Mouse (Mus musculus) spleen, adult 2 months (tissue): ENCODE results near the gene Serf2. TPM values are rescaled to one million over a fixed set of nuclear protein-coding genes. Genes with fewer than 3 reads are reported as not detected.

Experiments used
- DNase-seq, 2 experiments: peaks; one replicate each; pipeline versions ENCODE4 v3.0.0 to v3.0.0-alpha.2; 2012 to 2021; ENCODE audit warnings: low spot score in 2 of 2, low read depth in 1 of 2
- H3K27ac ChIP-seq: fragments of 200-500 bp; 2 replicates; pipeline ENCODE4 v1.5.1; 2012; ENCODE audit warnings: low read length, inconsistent platforms; ENCODE audit not compliant: insufficient read depth
- H3K27me3 ChIP-seq: fragments of 200-500 bp; 2 replicates; pipeline ENCODE4 v1.6.1; 2012; ENCODE audit warnings: mild to moderate bottlenecking, moderate library complexity, low read length, inconsistent platforms; ENCODE audit not compliant: control insufficient read depth, insufficient read depth
- H3K36me3 ChIP-seq: fragments of 200-500 bp; 2 replicates; pipeline ENCODE4 v1.6.1; 2012; ENCODE audit warnings: mild to moderate bottlenecking, low read length, inconsistent platforms; ENCODE audit not compliant: control insufficient read depth, insufficient read depth
- H3K4me1 ChIP-seq: fragments of 200-500 bp; 2 replicates; pipeline ENCODE4 v1.6.1; 2011; ENCODE audit warnings: inconsistent platforms; ENCODE audit not compliant: control insufficient read depth, insufficient read depth, insufficient read length
- H3K4me3 ChIP-seq: fragments of 200-500 bp; 2 replicates; pipeline ENCODE4 v1.5.1; 2011; ENCODE audit warnings: mild to moderate bottlenecking, inconsistent platforms; ENCODE audit not compliant: insufficient read depth, insufficient read length; ENCODE audit errors: extremely low read depth
- CTCF ChIP-seq: fragments of 200-500 bp; IDR thresholded peaks from 2 replicates; pipeline ENCODE4 v1.5.1; 2011; ENCODE audit warnings: mild to moderate bottlenecking, inconsistent platforms; ENCODE audit not compliant: insufficient read depth, insufficient read length, insufficient replicate concordance; ENCODE audit errors: extremely low read depth
- POLR2A ChIP-seq: fragments of 200-500 bp; IDR thresholded peaks from 2 replicates; pipeline ENCODE4 v1.6.1; 2011; ENCODE audit warnings: low read depth, low read length, inconsistent platforms
- WGBS: fragments of 180-500 bp; shearing (Covaris S2); methylation state at CpG from one replicate; pipeline ENCODE4 v1.1.7; 2018; 5-methylcytosine and 5-hydroxymethylcytosine counted together
- polyA plus RNA-seq: library from polyadenylated mRNA; depleted of rRNA; stranded (reverse); fragments of >200 nt; gene quantifications from 2 replicates; pipeline ENCODE4 v1.2.3, GENCODE M21; 2012

The Serf2 gene
- polyA plus RNA-seq, 1 experiment: 206 TPM

GRCm38 (mm10) chr2:121446506-121446905 is 2.5 kb upstream of the Serf2 start:
- Histone ChIP-seq H3K36me3 (peaks cover 5% of the 10 kb centered on the region), H3K4me3 (no peak overlapping the region), H3K27ac (no peak overlapping the region), H3K4me1 (peaks cover 11% of the 10 kb centered on the region), H3K27me3 (no peaks in the 10 kb centered on the region)
- no peak for DNase-seq
- TF ChIP-seq POLR2A (no peak), CTCF (no peak)
- 87% methylated on average over 4 of the region's 4 CpGs for WGBS

GRCm38 (mm10) chr2:121447006-121447405 is 2.0 kb upstream of the Serf2 start:
- 60% methylated on average over 3 of the region's 3 CpGs for WGBS
- H3K4me3 ChIP-seq: no peak overlapping the region
- no peak for DNase-seq
- no peak overlapping the region for H3K27ac ChIP-seq
- H3K27me3 ChIP-seq: no peaks in the 10 kb centered on the region
- TF ChIP-seq CTCF: no peak
- TF ChIP-seq POLR2A: no peak
- peaks cover 5% of the 10 kb centered on the region for H3K36me3 ChIP-seq
- peaks cover 11% of the 10 kb centered on the region for H3K4me1 ChIP-seq

- Histone ChIP-seq H3K27ac (peak overlapping the region; percentile 86; the same call in 1 of the 2 replicates), H3K36me3 (peaks cover 9% of the 10 kb centered on the region), H3K4me3 (peak overlapping the region; percentile 65; the same call in 1 of the 2 replicates), H3K4me1 (peaks cover 6% of the 10 kb centered on the region), H3K27me3 (no peaks in the 10 kb centered on the region)
- WGBS: 11% methylated on average over 9 of the region's 9 CpGs
- peak; percentile 11 to 37 for DNase-seq
- no peak for TF ChIP-seq CTCF
- TF ChIP-seq POLR2A: no peak
Observed at GRCm38 (mm10) chr2:121448136-121448535, 859 bp upstream of the Serf2 start.

GRCm38 (mm10) chr2:121449545-121450011 is 583 bp downstream of the Serf2 start:
- TF ChIP-seq POLR2A (no peak), CTCF (no peak)
- no peak for DNase-seq
- Histone ChIP-seq H3K4me1 (peaks cover 6% of the 10 kb centered on the region), H3K4me3 (peak overlapping the region; percentile 96), H3K27me3 (no peaks in the 10 kb centered on the region), H3K36me3 (peaks cover 10% of the 10 kb centered on the region), H3K27ac (peak overlapping the region; percentile 95)
- under 1% methylated on average over 54 of the region's 54 CpGs for WGBS

- peak overlapping the region; percentile 96 for H3K4me3 ChIP-seq
- peak in 1 of 2 experiments; percentile 18 for DNase-seq
- no peak for TF ChIP-seq POLR2A
- TF ChIP-seq CTCF: no peak
- H3K4me1 ChIP-seq: peaks cover 6% of the 10 kb centered on the region
- WGBS: under 1% methylated on average over 7 of the region's 7 CpGs
- H3K27ac ChIP-seq: peak overlapping the region; percentile 95
- no peaks in the 10 kb centered on the region for H3K27me3 ChIP-seq
- peaks cover 10% of the 10 kb centered on the region for H3K36me3 ChIP-seq
Observed at GRCm38 (mm10) chr2:121450093-121450492, 1.1 kb downstream of the Serf2 start.

- DNase-seq: no peak
- H3K36me3 ChIP-seq: peaks cover 10% of the 10 kb centered on the region
- H3K4me1 ChIP-seq: peaks cover 11% of the 10 kb centered on the region
- H3K4me3 ChIP-seq: no peak overlapping the region
- 86% methylated on average over 4 of the region's 4 CpGs for WGBS
- no peak for TF ChIP-seq POLR2A
- TF ChIP-seq CTCF: no peak
- H3K27me3 ChIP-seq: no peaks in the 10 kb centered on the region
- no peak overlapping the region for H3K27ac ChIP-seq
Observed at GRCm38 (mm10) chr2:121452361-121452760, 3.4 kb downstream of the Serf2 start.

GRCm38 (mm10) chr2:121452990-121453389 is 4.0 kb downstream of the Serf2 start, which contains the start of gene Hypk:
Hypk (plus strand) TSS chr2:121453290.
- peaks cover 10% of the 10 kb centered on the region for H3K36me3 ChIP-seq
- no peaks in the 10 kb centered on the region for H3K27me3 ChIP-seq
- TF ChIP-seq POLR2A (no peak), CTCF (no peak)
- H3K4me1 ChIP-seq: peaks cover 15% of the 10 kb centered on the region
- no peak within 1 kb of the TSS for H3K27ac ChIP-seq
- 72% methylated on average over 4 of the region's 4 CpGs for WGBS
- no peak for DNase-seq
- H3K4me3 ChIP-seq: no peak within 1 kb of the TSS
